Mouse (Mus musculus) layer of hippocampus, postnatal 10 days (tissue): Measurements from ENCODE around the gene Mgll. TPM values are rescaled to one million over a fixed set of nuclear protein-coding genes. Genes with fewer than 3 reads are reported as not detected.

Source experiments
- DNase-seq, 2 experiments: peaks; one replicate each; pipeline ENCODE4 v3.0.0; 2021; ENCODE audit warnings: low spot score in 2 of 2
- total RNA-seq, 2 experiments: library from RNA; stranded (reverse); gene quantifications; 2 replicates each; pipeline ENCODE4 v1.2.3; 2021

Mgll gene
- total RNA-seq, 2 experiments from 2014 or later, result 120 to 129 TPM

GRCm38 (mm10) chr6:88843241-88843640, 119.0 kb downstream of the Mgll start:
- no peak for DNase-seq

GRCm38 (mm10) chr6:88843781-88844725, 119.8 kb downstream of the Mgll start:
- DNase-seq, result no peak

DNA sequence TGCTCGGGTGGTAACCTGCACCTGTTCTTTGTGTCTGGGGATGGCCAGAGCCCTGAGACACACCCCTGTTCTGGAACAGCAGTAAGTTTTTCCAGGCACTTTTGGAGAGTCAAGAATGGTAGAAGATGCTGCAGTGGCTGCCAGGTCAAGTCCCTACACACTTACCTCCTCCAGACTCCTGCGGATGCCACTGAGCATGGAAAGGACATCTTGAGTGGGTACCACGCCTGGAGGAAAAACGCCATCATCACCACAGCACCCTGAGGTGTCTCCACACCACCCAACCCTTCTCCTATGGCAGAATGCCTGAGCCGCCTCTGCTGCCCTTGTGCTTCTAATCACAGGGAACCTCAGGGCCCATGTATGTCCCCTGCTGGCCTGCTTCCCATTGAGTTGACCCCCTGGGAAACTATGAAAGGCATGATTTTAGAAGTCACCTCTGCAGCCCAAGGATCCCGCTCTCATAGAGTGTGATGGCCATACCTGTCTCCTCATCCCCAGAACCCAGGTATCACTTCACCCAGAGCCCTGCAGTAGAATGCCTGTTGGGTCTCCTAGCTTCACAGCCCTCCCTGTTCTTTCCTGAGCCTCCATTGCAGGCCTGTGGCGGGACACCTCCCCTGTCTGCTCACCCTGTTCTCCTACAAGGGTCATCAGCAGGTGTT, 120.8 kb downstream of the Mgll start:
- no peak for DNase-seq

GRCm38 (mm10) chr6:88847571-88847970, 123.4 kb downstream of the Mgll start:
- no peak for DNase-seq

DNA sequence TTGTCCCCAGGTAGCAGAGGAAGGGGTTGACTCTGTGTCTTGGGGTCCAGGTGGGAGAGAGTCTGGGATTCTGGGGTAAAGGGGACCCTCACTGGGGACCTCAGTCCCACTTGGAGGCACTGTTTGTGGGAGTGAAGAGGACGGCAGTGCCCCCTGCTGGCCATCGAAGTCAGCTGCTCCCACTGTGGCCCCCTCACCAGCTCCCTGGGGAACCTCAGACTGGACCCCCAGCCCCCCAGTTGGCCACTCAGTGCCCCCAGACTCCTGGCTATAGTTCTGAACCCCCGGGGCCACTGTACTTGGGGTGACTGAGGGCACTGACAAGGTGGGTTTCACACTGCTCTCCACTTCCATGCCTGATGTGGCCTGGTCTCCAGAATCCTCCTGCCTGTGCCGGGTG, 125.1 kb downstream of the Mgll start:
- DNase-seq, result no peak

DNA sequence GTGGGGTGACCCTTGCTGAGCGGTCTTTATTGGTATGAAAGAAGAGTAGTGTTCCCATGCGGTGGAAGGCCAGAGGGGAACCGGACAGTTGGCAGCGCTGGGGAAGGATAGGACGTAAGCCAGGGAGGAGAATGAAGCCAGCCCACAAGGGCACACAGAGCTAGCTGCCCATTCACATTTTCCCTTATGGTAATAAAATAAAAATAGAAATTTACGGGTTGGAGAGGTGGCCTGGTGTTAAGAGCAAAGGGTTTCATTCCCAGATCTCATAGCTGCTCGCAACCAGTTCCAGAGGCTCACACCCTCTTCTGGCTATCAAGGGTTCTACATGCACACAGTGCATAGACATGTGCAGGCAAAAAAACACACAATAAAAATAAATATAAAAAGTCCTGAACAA, 125.8 kb downstream of the Mgll start:
- DNase-seq, result no peak

DNA sequence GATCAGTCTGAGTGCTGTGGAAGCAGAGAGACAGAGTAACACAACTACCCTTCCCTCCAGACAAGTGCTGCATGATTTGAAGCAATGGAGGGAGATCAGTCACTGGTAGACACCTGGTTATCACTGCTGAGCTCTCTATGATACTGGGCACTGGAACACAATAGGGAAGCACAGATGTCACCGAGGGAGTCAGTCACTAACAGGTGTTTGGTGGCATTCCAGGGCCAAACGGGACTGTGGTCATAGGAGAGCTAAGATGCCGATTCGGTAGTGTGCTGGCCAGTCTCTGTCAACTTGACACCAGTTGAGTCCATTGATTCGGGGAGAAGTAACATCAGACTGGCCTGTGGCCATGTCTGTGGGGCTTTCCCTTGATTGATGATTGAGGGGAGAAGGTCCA, 130.3 kb downstream of the Mgll start:
- DNase-seq, result no peak

DNA sequence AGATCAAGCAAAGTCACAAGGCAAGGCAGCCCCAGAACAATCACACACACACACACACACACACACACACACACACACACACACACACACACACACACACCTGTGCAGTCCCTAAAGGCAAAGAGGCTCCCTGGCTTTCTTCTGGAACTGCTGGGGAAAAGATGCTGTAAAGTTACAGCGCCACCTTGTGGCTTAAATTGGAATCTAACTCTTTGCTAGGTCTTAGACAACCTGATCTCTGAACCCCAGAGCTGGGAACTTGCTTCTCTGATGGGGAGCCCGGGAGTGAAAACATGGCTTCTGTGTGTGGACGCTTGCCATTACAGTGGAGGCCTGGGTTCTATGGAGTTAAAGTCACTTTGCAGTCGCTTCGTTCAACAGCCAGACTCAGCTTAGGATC, 131.4 kb downstream of the Mgll start:
- peak; percentile 59 to 74 for DNase-seq

- DNase-seq, result no peak
Measured at GRCm38 (mm10) chr6:88857249-88857648, 133.0 kb downstream of the Mgll start.

DNA sequence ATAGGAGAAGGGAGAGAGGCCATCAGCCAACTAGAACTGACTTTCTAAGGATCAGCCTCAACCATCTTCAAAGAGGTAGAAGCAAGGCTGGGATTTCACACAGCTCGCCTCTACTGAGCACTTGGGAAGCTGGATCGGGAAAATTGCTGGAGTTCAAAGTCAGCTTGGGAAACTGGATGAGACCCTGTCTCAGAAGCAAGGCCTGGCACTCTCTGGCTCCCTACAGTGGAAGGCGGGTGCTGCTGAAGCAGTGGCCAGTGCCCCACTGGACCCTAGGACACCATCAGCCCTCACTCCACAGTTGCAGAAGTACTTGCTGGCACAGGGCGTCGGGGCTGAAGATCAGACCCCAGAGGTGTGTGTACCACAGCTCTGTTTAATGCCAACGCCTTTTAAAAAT, 133.6 kb downstream of the Mgll start:
- no peak for DNase-seq

- no peak for DNase-seq
Measured at GRCm38 (mm10) chr6:88858341-88858740, 134.1 kb downstream of the Mgll start.

DNA sequence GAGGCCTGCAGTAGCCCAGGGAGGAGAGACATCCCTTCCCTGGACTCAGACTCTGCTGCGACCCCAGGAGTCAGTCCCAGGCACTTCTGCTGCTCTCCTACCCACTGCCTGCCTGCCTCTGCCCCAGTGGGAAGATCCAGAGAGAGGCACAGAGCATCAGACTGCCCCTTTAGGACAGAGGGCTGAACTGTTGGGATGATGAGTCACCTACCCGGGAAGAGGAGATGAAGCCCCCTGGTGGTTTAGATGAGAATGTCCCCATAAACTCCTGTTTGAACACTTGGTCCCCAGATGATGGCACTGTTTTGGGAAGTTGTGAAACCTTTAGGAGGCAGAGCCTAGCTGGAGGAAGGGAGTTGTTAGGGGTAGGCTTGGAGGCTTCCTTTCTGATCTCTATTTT, 136.7 kb downstream of the Mgll start:
- peak in 1 of 2 experiments; percentile 42 for DNase-seq

- no peak for DNase-seq
Measured at GRCm38 (mm10) chr6:88865704-88866103, 141.5 kb downstream of the Mgll start.

GRCm38 (mm10) chr6:88869459-88869858, 145.2 kb downstream of the Mgll start:
- no peak for DNase-seq

DNA sequence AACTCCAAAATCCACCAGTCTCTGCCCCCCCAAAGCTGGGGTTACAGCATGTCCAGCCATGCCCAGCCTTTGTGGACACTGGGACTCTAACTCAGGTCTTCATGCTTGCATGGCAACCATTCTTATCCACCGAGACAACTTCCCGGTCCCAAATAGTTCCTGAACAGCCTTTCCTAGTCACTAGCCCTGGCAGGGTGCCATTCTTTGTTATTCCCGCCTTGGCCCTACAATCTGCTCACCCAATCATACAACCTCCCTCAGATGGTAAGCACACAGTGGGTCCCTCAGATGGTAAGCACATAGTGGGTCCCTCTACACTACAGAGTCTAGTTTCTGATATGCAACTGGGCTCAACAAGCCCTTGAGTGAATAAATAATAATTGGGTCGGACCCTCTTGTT, 146.4 kb downstream of the Mgll start:
- peak in 1 of 2 experiments; percentile 52 for DNase-seq

DNA sequence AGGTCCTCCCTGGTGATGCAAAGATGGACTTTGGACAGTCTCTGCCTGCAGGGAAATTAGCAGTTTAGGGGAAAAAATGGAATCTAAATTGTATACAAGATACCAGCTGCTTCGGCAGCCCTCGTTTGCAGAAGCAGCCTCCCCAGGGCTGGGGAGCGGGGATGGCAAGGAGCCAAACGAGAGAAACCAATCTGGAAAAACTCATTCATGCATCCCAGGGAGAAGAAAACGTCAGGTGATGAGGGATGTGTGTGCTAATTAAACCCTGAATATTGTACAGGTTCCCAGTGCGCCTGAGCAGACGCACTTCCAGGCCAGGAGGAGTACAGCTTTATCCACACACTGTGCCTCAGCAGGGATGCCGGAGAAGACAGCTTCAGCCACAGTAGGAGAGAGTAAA, 147.3 kb downstream of the Mgll start:
- DNase-seq, result peak; percentile 61 to 71

DNA sequence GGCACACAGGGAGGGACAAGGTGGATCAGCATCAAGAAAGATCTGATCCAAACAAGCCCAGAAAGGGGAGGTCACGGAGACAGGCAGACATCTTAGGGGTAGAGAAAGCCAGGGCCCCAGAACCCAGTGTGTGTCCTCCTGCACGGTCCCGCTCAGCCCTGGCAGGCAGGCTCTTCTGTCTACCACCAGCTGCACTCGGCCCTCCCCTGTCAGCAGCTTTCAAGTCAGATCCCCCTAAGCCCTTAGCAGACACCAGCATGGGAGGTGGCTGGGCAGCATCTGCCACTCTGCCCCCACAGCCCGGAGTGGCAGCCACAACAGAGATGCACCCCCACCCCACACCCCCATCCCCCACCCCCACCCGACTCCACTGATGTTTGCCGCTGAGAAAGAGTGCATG, 148.6 kb downstream of the Mgll start:
- DNase-seq, result no peak

DNA sequence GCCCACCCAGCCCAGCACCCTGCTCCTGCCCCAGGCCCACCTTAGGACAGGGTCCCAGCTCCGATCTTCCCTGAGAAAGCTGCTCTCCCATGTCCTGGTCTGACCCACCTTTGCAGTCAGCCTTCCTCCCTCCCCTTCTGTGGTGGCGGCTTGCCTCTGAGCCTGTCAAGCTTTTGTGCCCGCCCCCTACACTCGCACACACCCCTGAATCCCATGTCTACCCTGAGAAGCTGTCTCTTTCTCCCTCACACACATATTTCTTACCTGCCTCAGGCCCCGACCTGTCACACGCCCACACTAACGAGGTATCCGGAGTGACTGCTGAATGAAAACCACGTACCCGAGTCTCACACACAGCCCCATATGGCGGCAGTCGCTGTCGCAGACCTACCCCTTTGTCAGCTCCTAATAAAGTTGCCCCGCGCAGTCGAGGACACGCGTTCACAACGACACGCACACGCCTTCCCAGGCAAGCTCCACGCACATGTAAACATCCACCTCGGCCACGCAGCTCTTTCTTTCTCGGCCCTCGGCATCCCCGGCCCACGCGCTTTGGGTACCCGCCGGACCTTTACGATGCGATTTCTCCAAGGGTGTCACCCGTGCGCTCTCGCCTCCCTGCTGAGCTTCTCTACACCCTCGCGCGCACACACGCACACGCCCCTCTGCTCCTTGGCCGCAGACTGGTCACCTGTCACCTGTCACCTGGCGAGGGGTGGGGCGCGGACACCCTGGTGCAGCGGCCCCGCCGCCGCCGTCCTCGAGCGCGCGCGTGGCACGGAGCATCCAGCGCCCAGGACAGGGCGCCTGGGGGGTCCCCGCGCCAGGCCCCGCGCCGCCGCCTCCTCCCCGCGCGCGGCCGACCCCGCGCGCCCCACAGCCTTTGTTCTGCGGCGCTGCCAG, 150.0 kb downstream of the Mgll start:
- peak; percentile 50 to 55 for DNase-seq

DNA sequence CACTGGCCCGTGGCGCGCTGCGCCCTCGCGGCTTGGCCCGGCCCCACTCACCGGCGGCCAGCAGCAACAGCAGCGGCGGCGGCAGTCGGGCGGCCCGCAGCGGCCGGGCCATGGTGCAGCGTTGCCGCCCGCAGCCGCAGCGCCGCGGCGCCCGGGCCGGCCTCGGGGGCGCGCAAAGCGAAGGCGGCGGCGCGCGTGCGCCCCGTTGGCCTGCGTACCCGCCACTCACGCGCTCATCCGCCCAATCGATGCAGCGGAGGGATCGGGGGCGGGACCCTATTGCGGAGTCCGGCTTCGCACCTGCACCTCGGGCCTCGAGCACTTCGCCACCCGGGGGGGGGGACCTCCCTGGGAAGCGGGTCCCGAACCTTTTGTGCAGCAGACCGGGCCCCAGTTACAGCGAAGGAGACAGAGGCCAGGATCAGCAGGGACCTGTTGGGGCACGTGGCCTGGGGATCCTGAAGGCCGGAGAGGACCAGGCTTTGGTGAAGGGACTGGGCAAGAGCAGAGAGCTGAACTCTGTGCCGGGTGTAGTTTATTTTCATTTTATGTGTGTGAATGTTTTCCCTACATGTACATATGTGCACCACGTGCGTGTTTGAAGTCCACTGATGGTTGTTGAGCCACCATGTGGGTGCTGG, 150.8 kb downstream of the Mgll start, which contains the start of gene Podxl2:
Podxl2 (minus strand) TSS at position 177 of the 641 bp plus-strand sequence.
- DNase-seq, result peak; percentile 83 to 91
